Mouse (Mus musculus): Measurements from ENCODE around the gene Rgl2.

DNA sequence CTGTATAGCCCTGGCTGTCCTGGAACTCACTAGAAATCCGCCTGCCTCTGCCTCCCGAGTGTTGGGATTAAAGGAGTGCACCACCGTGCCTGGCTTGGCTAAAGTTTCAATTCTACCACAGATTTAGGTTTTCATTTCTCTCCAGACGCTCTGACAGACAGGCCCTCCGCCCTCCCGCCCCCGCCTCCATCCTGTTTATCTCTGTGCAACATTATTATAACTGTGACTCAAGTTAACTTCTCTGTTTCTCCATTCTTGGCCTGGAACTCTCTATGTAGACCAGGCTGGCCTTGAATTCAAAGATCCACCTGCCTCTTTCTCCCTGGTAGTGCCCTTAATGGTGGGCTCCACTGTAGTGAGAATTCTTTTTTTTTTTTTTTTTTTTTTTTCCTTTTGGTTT lies 26.9 kb upstream of the Rgl2 start:
- TF ChIP-seq USF1 (IDR thresholded peaks at IDR 0.05; ENCODE audit: low read depth, low read length) (no peak), MXI1 (IDR thresholded peaks at IDR 0.05; ENCODE audit: low read depth, low read length) (no peak), ELF1 (IDR thresholded peaks at IDR 0.05; ENCODE audit: low read depth, low read length) (no peak), POLR2AphosphoS5 (IDR thresholded peaks at IDR 0.05; ENCODE audit: borderline replicate concordance, low read depth, low read length) (no peak), CTCF (IDR thresholded peaks at IDR 0.05 in 2 of 3, conservative IDR thresholded peaks at IDR 0.05 in 1 of 3; ENCODE audit: control insufficient read depth in 1 of 3, insufficient read depth in 1 of 3, low read depth in 2 of 3, low read length in 3 of 3, poor library complexity in 1 of 3, severe bottlenecking in 1 of 3) (no peak), HCFC1 (IDR thresholded peaks at IDR 0.05; ENCODE audit: low read depth, low read length) (no peak), NRF1 (IDR thresholded peaks at IDR 0.05; ENCODE audit: insufficient read depth, low read depth, low read length, poor library complexity, severe bottlenecking) (no peak), TAL1 (IDR thresholded peaks at IDR 0.05; ENCODE audit: low read length) (no peak)
